Mouse (Mus musculus): Measurements from ENCODE around the gene Prkn. TPM values are rescaled to one million over a fixed set of nuclear protein-coding genes. Genes with fewer than 3 reads are reported as not detected.

The Prkn gene
- total RNA-seq, 2 experiments from 2014 or later: 15.7 to 19.9 TPM

DNA sequence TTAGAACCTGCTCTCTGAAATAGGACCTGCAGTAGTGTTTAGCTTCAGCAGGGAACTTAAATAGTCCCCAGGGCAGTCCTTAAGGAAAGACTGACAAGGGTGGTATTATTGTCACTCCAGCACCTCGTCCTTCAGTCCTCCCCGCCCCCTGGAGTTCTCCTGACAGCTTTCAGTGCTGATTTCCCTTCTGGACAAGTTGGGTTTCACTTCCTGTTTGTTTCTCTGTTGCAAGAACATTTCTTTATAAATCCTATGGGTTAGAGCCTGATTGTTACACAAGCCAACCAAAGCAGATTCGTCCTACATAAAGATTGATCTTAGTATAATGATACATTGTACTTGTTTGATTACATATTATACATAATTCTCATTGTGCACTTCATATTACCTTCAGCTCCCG is 142.0 kb downstream of the Prkn start:
- no peak for DNase-seq (ENCODE audit: low spot score in 2 of 2)

GRCm38 (mm10) chr17:10987040-10987439 is 146.9 kb downstream of the Prkn start:
- no peak for DNase-seq (ENCODE audit: low spot score in 2 of 2)

DNA sequence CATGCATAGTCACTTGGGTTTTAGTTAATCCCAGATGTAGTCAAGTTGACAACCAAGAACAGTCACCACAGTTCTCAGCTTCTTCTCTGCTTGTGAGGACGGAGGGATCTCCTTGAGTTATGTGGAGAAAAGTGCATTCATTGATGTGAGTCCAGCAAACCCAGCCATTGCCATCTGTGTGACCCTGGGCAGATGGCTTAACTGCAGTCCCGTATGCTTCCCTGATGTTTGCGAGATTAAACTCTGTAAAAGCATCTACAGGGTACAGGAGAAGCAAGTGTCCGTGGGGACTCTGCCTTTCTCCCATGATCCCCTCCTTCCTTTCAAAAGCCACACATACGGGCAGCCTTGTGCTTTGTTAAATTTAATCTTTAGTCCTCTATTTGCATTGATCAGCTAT is 157.1 kb downstream of the Prkn start:
- no peak for DNase-seq (ENCODE audit: low spot score in 2 of 2)

DNA sequence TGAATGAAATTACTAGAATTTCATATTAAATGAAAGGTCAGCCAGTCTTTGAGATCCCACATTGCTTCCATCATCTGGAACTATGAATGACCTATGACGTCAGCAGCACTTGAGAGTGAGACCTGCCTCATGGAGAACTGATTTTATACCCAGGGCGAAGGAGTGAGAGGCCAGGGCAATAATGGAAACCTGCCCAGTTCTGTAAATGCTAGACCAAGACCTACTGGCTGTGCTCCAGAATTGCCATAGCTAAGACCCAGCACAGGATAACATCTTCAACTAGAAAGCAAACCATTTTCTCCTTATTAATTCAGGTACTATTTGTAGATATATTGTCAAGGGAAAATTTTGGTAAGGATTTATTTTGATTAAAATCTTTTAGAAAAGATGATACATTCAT is 183.2 kb downstream of the Prkn start:
- no peak for DNase-seq (ENCODE audit: low spot score in 2 of 2)

DNA sequence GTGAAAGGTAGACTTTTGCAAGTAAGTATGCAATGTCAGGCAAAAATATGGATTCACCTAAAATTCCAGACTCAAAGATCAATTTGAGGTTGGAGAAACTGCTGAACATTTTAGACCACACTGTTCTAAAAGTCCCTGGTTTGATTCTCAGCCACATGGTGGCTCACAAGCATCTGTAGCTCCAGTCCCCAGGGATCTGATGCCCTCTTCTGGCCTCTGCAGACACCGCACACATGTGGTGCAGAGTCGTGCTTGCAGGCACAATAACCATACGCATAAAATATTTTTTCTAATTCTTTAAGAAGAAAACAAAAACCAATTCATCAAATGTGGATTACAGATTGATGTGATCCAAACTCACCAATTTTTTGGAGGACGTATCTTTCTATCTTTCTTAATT is 189.2 kb downstream of the Prkn start:
- no peak for DNase-seq (ENCODE audit: low spot score in 2 of 2)

DNA sequence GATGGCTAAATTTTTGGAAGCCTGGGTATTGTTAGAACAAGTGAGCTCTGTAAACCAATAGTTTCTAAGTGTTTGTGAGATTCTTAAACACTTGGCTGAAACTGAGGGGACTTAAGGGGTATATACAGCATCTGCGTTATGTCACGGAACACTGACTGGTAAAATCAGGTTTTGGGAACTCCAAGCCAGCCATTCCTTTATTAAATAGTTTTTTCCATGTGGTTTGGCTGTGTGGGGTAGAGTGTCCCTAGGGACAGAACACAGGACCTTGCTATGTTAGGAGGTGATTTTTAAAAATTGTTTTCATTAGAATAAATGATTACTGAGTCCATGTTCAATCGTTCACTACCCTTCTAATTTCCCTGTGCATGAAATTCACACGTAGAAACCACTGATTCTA is 190.8 kb downstream of the Prkn start:
- no peak for DNase-seq (ENCODE audit: low spot score in 2 of 2)

GRCm38 (mm10) chr17:11032366-11032765 is 192.2 kb downstream of the Prkn start:
- no peak for DNase-seq (ENCODE audit: low spot score in 2 of 2)

- no peak for DNase-seq (ENCODE audit: low spot score in 2 of 2)
These were observed 193.4 kb downstream of the Prkn start for GRCm38 (mm10) chr17:11033594-11033993.

DNA sequence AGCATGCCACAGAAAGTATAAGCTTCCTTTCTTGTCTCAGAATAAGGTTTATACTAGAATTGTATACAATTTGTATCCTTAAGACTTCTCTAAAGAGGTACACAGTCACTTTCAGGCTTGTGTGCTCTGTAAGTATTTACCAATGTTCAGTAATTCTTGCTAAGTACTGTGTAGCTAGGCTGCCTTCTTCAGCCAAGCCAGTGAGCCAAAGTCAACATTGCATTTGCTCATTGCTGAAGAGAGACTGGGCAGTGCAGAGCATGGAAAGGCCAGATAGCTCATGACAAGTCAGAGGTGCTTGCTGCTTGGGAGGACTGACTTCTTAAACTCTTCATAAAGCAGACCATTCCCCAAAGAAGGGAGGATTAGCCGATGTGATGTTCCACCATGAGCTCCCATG is 198.1 kb downstream of the Prkn start:
- DNase-seq (ENCODE audit: low spot score in 2 of 2): no peak

DNA sequence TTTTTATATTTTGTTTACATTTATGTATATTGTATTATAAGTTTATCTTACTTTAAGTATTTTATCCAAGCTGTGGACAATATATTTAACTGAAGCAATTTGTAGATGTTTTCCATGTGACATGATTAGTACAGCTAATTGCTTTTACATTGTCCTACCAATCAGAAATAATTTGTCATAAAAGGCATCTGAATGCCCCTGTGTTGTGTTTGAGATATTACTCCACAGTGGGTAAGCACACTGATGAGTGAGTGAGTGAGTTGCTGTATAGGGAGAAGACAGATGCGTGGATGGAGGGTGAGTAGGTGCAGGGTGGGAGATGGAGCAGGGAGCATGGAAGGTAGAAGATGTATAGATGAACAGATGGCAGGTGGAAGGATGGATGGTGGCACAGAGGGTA is 218.8 kb downstream of the Prkn start:
- DNase-seq (ENCODE audit: low spot score in 2 of 2): no peak

GRCm38 (mm10) chr17:11067076-11067703 is 227.0 kb downstream of the Prkn start:
- DNase-seq (ENCODE audit: low spot score in 2 of 2): no peak

GRCm38 (mm10) chr17:11067704-11068475 is 227.7 kb downstream of the Prkn start:
- peak; percentile 60 to 69 for DNase-seq (ENCODE audit: low spot score in 2 of 2)

DNA sequence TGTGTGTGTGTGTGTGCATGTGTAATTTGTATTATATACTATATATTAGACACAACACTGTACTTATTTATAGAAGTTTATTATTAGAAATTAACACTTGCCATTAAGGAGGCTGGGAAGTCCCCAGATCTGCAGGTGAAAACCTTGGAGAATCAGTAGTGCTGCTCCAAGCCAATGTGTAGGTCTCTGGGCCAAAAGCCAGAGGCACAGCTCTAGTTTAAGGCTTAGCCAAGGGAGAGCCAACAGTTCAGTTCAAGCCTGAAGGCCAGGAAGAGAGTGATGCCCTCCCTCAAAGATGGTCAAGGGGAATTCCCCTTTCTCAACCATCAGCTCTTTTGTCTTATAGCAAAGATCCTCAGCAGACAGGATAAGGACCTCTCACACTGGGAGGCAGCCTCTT is 230.8 kb downstream of the Prkn start:
- no peak for DNase-seq (ENCODE audit: low spot score in 2 of 2)

- DNase-seq (ENCODE audit: low spot score in 2 of 2): peak in 1 of 2 experiments; percentile 27
These were observed 236.2 kb downstream of the Prkn start for GRCm38 (mm10) chr17:11076319-11076903.

GRCm38 (mm10) chr17:11086492-11086891 is 246.3 kb downstream of the Prkn start:
- DNase-seq (ENCODE audit: low spot score in 2 of 2): no peak

- DNase-seq (ENCODE audit: low spot score in 2 of 2): no peak
These were observed 246.9 kb downstream of the Prkn start for GRCm38 (mm10) chr17:11087088-11087487.

GRCm38 (mm10) chr17:11087823-11088222 is 247.6 kb downstream of the Prkn start:
- DNase-seq (ENCODE audit: low spot score in 2 of 2): no peak

GRCm38 (mm10) chr17:11089361-11089760 is 249.2 kb downstream of the Prkn start:
- DNase-seq (ENCODE audit: low spot score in 2 of 2): no peak

DNA sequence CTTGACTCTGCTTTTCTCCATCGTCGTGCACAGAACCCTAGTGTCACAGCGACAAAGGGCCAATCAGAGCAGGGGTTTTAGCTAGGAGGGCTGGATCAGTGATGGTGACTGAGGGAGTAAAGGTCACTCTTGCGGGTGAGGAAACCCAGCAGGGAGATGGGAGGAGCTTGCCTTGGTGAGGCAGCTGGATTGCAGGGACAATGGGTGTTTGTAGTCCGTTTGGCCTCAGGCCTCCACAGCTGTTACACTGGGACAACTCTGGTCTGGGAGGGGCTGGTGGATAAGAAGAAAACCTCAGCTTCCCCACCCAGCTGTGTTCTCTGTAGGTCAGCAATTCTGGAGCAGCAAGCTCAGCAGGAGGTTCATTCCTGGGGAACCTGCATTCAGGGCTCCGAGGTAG is 252.7 kb downstream of the Prkn start:
- no peak for DNase-seq (ENCODE audit: low spot score in 2 of 2)

GRCm38 (mm10) chr17:11093321-11093720 is 253.1 kb downstream of the Prkn start:
- no peak for DNase-seq (ENCODE audit: low spot score in 2 of 2)

GRCm38 (mm10) chr17:11107007-11107406 is 266.8 kb downstream of the Prkn start:
- no peak for DNase-seq (ENCODE audit: low spot score in 2 of 2)

- peak; percentile 22 to 37 for DNase-seq (ENCODE audit: low spot score in 2 of 2)
These were observed 267.7 kb downstream of the Prkn start for GRCm38 (mm10) chr17:11107916-11108315.

- DNase-seq (ENCODE audit: low spot score in 2 of 2): no peak
These were observed 277.3 kb downstream of the Prkn start for GRCm38 (mm10) chr17:11117508-11117907.

All from layer of hippocampus, postnatal 10 days (tissue).